Mouse (Mus musculus) ES-E14 (cell line): ENCODE measurements around the gene Gm36210. TPM values are rescaled to one million over a fixed set of nuclear protein-coding genes. Genes with fewer than 3 reads are reported as not detected.

ENCODE experiments used
- DNase-seq: peaks from one replicate; pipeline ENCODE4 v3.0.0-alpha.2; 2013; ENCODE audit warnings: low read depth, low spot score
- H3K27ac ChIP-seq: 2 replicates; pipeline ENCODE4 v1.5.1; 2012; ENCODE audit warnings: low read depth, mild to moderate bottlenecking, low read length, moderate library complexity, mixed read lengths; ENCODE audit not compliant: poor library complexity, insufficient read depth, severe bottlenecking
- H3K36me3 ChIP-seq: 2 replicates; pipeline ENCODE4 v1.6.1; 2012; ENCODE audit warnings: mild to moderate bottlenecking, low read length, moderate library complexity, mixed read lengths; ENCODE audit not compliant: control insufficient read depth, poor library complexity, insufficient read depth, severe bottlenecking
- H3K4me1 ChIP-seq, 2 experiments: fragments of 150-350 bp in 1 of 2; sonication (generic) in 1 of 2; 2 replicates each; pipeline ENCODE4 v1.6.1; 2012; ENCODE audit warnings: low read length in 2 of 2, mild to moderate bottlenecking in 1 of 2, mixed read lengths in 1 of 2; ENCODE audit not compliant: control insufficient read depth in 2 of 2, insufficient read depth in 2 of 2, poor library complexity in 1 of 2
- H3K4me3 ChIP-seq, 2 experiments: fragments of 150-350 bp in 1 of 2; sonication (generic) in 1 of 2; 2 replicates each; pipeline ENCODE4 v1.5.1; 2012; ENCODE audit warnings: low read length in 2 of 2, low read depth in 1 of 2, mild to moderate bottlenecking in 1 of 2, mixed read lengths in 1 of 2; ENCODE audit not compliant: insufficient read depth in 1 of 2, poor library complexity in 1 of 2, severe bottlenecking in 1 of 2
- H3K9ac ChIP-seq: 2 replicates; pipeline ENCODE4 v1.6.1; 2012; ENCODE audit warnings: low read depth, mild to moderate bottlenecking, low read length, mixed read lengths; ENCODE audit not compliant: poor library complexity, insufficient read depth, severe bottlenecking
- H3K9me3 ChIP-seq: fragments of 150-350 bp; sonication (generic); 2 replicates; pipeline ENCODE4 v1.6.1; 2012; ENCODE audit warnings: low read depth, mild to moderate bottlenecking, low read length; ENCODE audit not compliant: control insufficient read depth, insufficient read depth
- CHD2 ChIP-seq: IDR thresholded peaks from 2 replicates; pipeline ENCODE4 v1.6.1; 2014; ENCODE audit warnings: mild to moderate bottlenecking, low read depth, low read length, inconsistent platforms
- HCFC1 ChIP-seq: IDR thresholded peaks from 2 replicates; pipeline ENCODE4 v1.6.1; 2012; ENCODE audit warnings: low read length, inconsistent platforms, borderline replicate concordance; ENCODE audit not compliant: insufficient read depth
- MAFK ChIP-seq: IDR thresholded peaks from 2 replicates; pipeline ENCODE4 v1.6.1; 2014; ENCODE audit warnings: mild to moderate bottlenecking, low read depth, low read length, inconsistent platforms; ENCODE audit not compliant: insufficient read depth
- ZC3H11A ChIP-seq: IDR thresholded peaks from 2 replicates; pipeline ENCODE4 v1.6.1; 2012; ENCODE audit warnings: low read depth, mild to moderate bottlenecking, inconsistent platforms, low read length, borderline replicate concordance
- ZNF384 ChIP-seq: IDR thresholded peaks from 2 replicates; pipeline ENCODE4 v1.6.1; 2012; ENCODE audit warnings: low read depth, low read length, inconsistent platforms
- in situ Hi-C, 2 experiments: fragments of 600-800 bp; cut with MboI; formaldehyde crosslinking; loops; one replicate each; pipeline ENCODE4 v1.15.1; 2025; ENCODE audit warnings: low sequenced_read_pairs in 2 of 2, inconsistent platforms in 1 of 2; ENCODE audit not compliant: unreplicated experiment in 2 of 2
- total RNA-seq: library from RNA; depleted of rRNA; stranded (reverse); fragments of 300-350 nt; gene quantifications from 2 replicates; pipeline ENCODE4 v1.2.3, GENCODE M21; 2012

The Gm36210 gene
- total RNA-seq, 1 experiment: 2.2 TPM

GRCm38 (mm10) chr7:4928323-4928722 lies 22.0 kb upstream of the Gm36210 start:
- Histone ChIP-seq H3K9ac (no peak overlapping the region), H3K27ac (no peak overlapping the region; the same call in 1 of the 2 replicates), H3K9me3 (no peaks in the 10 kb centered on the region), H3K4me1 (peaks cover 2 to 17% of the 10 kb centered on the region in 2 experiments; a peak in 3 of 4 replicates), H3K4me3 (no peak overlapping the region), H3K36me3 (no peaks in the 10 kb centered on the region)
- in situ Hi-C loops: no loop called here
- TF ChIP-seq HCFC1 (no peak), CHD2 (no peak), ZNF384 (no peak), MAFK (no peak), ZC3H11A (no peak)
- no peak for DNase-seq

GRCm38 (mm10) chr7:4927711-4928110 lies 21.4 kb upstream of the Gm36210 start:
- DNase-seq: no peak
- Histone ChIP-seq H3K36me3 (no peaks in the 10 kb centered on the region), H3K9ac (no peak overlapping the region), H3K27ac (no peak overlapping the region), H3K4me3 (no peak overlapping the region), H3K4me1 (peaks cover 2 to 20% of the 10 kb centered on the region in 2 experiments; a peak in 3 of 4 replicates), H3K9me3 (no peaks in the 10 kb centered on the region)
- in situ Hi-C loops: no loop called here
- no peak for TF ChIP-seq CHD2
- TF ChIP-seq ZC3H11A: no peak
- TF ChIP-seq MAFK: no peak
- TF ChIP-seq ZNF384: no peak
- TF ChIP-seq HCFC1: no peak

GRCm38 (mm10) chr7:4926849-4927248 lies 20.5 kb upstream of the Gm36210 start:
- Histone ChIP-seq H3K36me3 (no peaks in the 10 kb centered on the region), H3K4me1 (peaks cover 2 to 20% of the 10 kb centered on the region in 2 experiments; a peak in 3 of 4 replicates), H3K4me3 (no peak overlapping the region), H3K9ac (no peak overlapping the region), H3K9me3 (no peaks in the 10 kb centered on the region), H3K27ac (no peak overlapping the region)
- in situ Hi-C loops: no loop called here
- DNase-seq: no peak
- no peak for TF ChIP-seq ZC3H11A
- no peak for TF ChIP-seq CHD2
- no peak for TF ChIP-seq HCFC1
- no peak for TF ChIP-seq ZNF384
- no peak for TF ChIP-seq MAFK

GRCm38 (mm10) chr7:4925441-4926381 lies 19.4 kb upstream of the Gm36210 start, which contains the start of gene Ssc5d:
TSS of gene Ssc5d (plus strand) at chr7:4925785.
- Histone ChIP-seq H3K9ac (no peak within 1 kb of the TSS), H3K4me3 (no peak within 1 kb of the TSS), H3K4me1 (peaks cover 4 to 28% of the 10 kb centered on the region in 2 experiments; a peak in 3 of 4 replicates), H3K36me3 (no peaks in the 10 kb centered on the region), H3K27ac (no peak within 1 kb of the TSS), H3K9me3 (no peaks in the 10 kb centered on the region)
- TF ChIP-seq ZNF384 (no peak), CHD2 (no peak), MAFK (no peak), ZC3H11A (no peak), HCFC1 (no peak)
- in situ Hi-C loops: no loop called here
- no peak for DNase-seq
